In genomic region chr3:62339516-62340051, GRCm38 (mm10) we compare ENCODE assay signal across 8 mouse cellular contexts. TPM values are rescaled to one million over a fixed set of nuclear protein-coding genes. Genes with fewer than 3 reads are reported as not detected.
DNase-seq lines count a peak whose midpoint lies in the region; ATAC-seq and TF ChIP-seq lines count a peak whose summit lies in the region.

No protein-coding gene starts in this region.

- no peak for ATAC-seq in cerebellum, adult (ENCODE audit: insufficient number of reproducible peaks, low FRiP score, low TSS enrichment)
- ATAC-seq in hindbrain, postnatal 0 days, result peak; percentile 67
- ATAC-seq in liver, embryonic 13.5 days (ENCODE audit: low read depth), result 0 out of 2 replicates have a peak, but pooled peaks have one; percentile 23
- ATAC-seq in activated CD4-positive, CD25-positive, alpha-beta regulatory T cell, adult 4 months, result no peak

- H3K27ac ChIP-seq in bone marrow macrophage, adult 2 months (ENCODE audit: insufficient read depth, low read depth, low read length), result no peak overlapping the region
- H3K27ac ChIP-seq in hindbrain, postnatal 0 days, result peak overlapping the region; percentile 78
- H3K27ac ChIP-seq in liver, embryonic 13.5 days, result no peak overlapping the region

- no peaks in the 10 kb centered on the region for H3K9me3 ChIP-seq in hindbrain, postnatal 0 days (ENCODE audit: low read length)
- no peaks in the 10 kb centered on the region for H3K9me3 ChIP-seq in liver, embryonic 13.5 days (replicated peaks)

- H3ac ChIP-seq in myocyte (ENCODE audit: control insufficient read depth, insufficient read length), result peak overlapping the region; percentile 48

- H3K4me1 ChIP-seq in bone marrow macrophage, adult 2 months (ENCODE audit: control insufficient read depth, insufficient read depth, low read length), result no peaks in the 10 kb centered on the region
- no peaks in the 10 kb centered on the region for H3K4me1 ChIP-seq in hindbrain, postnatal 0 days (ENCODE audit: insufficient read depth, low read length)
- no peaks in the 10 kb centered on the region for H3K4me1 ChIP-seq in liver, embryonic 13.5 days (replicated peaks)

- no peak for TF ChIP-seq CTCF in bone marrow macrophage, adult 2 months (IDR thresholded peaks at IDR 0.05; ENCODE audit: low read depth, low read length)
- no peak for TF ChIP-seq CTCF in hindbrain, postnatal 0 days (IDR thresholded peaks at IDR 0.05; ENCODE audit: low read depth)

- DNase-seq in cerebellum, postnatal 10 days, result peak; percentile 48 to 51
- DNase-seq in gastrocnemius, postnatal 25 days, result peak; percentile 12
- peak; percentile 53 for DNase-seq in hindbrain, postnatal 0 days (ENCODE audit: low spot score)
- no peak for DNase-seq in liver, embryonic 13.5 days

- H3K4me2 ChIP-seq in hindbrain, postnatal 0 days (ENCODE audit: low read depth, low read length), result peak overlapping the region; percentile 76
- H3K4me2 ChIP-seq in liver, embryonic 13.5 days, result peak overlapping the region; percentile 72
- H3K4me2 ChIP-seq in myocyte (ENCODE audit: low read depth), result peak overlapping the region; percentile 87

- TF ChIP-seq POLR2A in bone marrow macrophage, adult 2 months (IDR thresholded peaks at IDR 0.05; ENCODE audit: borderline replicate concordance, low read depth, low read length), result no peak
- no peak for TF ChIP-seq POLR2A in myocyte (IDR thresholded peaks at IDR 0.05; ENCODE audit: insufficient read length, low read depth)

- H3K9ac ChIP-seq in hindbrain, postnatal 0 days (replicated peaks; ENCODE audit: low read length), result peak overlapping the region; percentile 54
- H3K9ac ChIP-seq in liver, embryonic 13.5 days, result peak overlapping the region; percentile 39; the same call in 1 of the 2 replicates

- WGBS in hindbrain, postnatal 0 days, result under 1% methylated on average over 53 of the region's 53 CpGs
- 2% methylated on average over 53 of the region's 53 CpGs for WGBS in liver, embryonic 13.5 days (ENCODE audit: insufficient replicate concordance)

- no peaks in the 10 kb centered on the region for H3K27me3 ChIP-seq in hindbrain, postnatal 0 days (ENCODE audit: insufficient read depth, low read length)
- peaks cover 46% of the 10 kb centered on the region for H3K27me3 ChIP-seq in liver, embryonic 13.5 days
- H3K27me3 ChIP-seq in myocyte (ENCODE audit: control insufficient read depth, insufficient read depth, insufficient read length), result no peaks in the 10 kb centered on the region

- H3K4me3 ChIP-seq in bone marrow macrophage, adult 2 months (ENCODE audit: insufficient read depth, low read length), result peak overlapping the region; percentile 56
- peak overlapping the region; percentile 83 for H3K4me3 ChIP-seq in hindbrain, postnatal 0 days (ENCODE audit: low read length)
- peak overlapping the region; percentile 57 for H3K4me3 ChIP-seq in liver, embryonic 13.5 days (replicated peaks)
- peak overlapping the region; percentile 55 for H3K4me3 ChIP-seq in myocyte

- no peaks in the 10 kb centered on the region for H3K36me3 ChIP-seq in hindbrain, postnatal 0 days (ENCODE audit: insufficient read depth, low read length)
- no peaks in the 10 kb centered on the region for H3K36me3 ChIP-seq in liver, embryonic 13.5 days
- H3K36me3 ChIP-seq in myocyte (ENCODE audit: control insufficient read depth, insufficient read depth), result no peaks in the 10 kb centered on the region

- no peaks in the 10 kb centered on the region for H3K79me2 ChIP-seq in myocyte (ENCODE audit: control insufficient read depth, insufficient read depth)

TF ChIP-seq in myocyte, 11 proteins besides CTCF, POLR2A, EP300 and RAD21:
- TF ChIP-seq MYOG (IDR thresholded peaks at IDR 0.05; ENCODE audit: control insufficient read depth in 1 of 3, insufficient read depth in 1 of 3, insufficient read length in 2 of 3, low read depth in 2 of 3) (peak in 1 of 3 experiments; percentile 16), TCF12 (IDR thresholded peaks at IDR 0.05; ENCODE audit: insufficient read depth, poor library complexity, severe bottlenecking) (no peak), CEBPB (IDR thresholded peaks at IDR 0.05; ENCODE audit: insufficient read depth, poor library complexity, severe bottlenecking) (no peak)

RNA-seq across cellular contexts. Expression of gene Arhgef26, which starts 1.4 kb away (rescaled TPM):
- polyA plus RNA-seq in bone marrow macrophage, adult 2 months (2012; ENCODE audit: insufficient read depth, insufficient read length, missing spikeins), result not detected in 2 replicates
- total RNA-seq in gastrocnemius, postnatal 25 days (2021), result 1 to 10 TPM; 1.0 to 1.8 TPM
- total RNA-seq in hindbrain, postnatal 0 days (2014; rRNA removed), result 31.3 TPM in 2 replicates
- polyA plus RNA-seq in hindbrain, postnatal 0 days (2015; fragmentation: Nextera tagmentation; extraction: Ambion mirVana), result 21.7 and 23.1 TPM in 2 replicates
- polyA plus RNA-seq in liver, embryonic 13.5 days (2015; fragmentation: Nextera tagmentation; extraction: Ambion mirVana), result 0.46 and 0.52 TPM in 2 replicates
- polyA plus RNA-seq in myocyte (2012; fragmentation: generic; extraction: Trizol), result 4.1 TPM
- polyA plus RNA-seq in activated CD4-positive, CD25-positive, alpha-beta regulatory T cell, adult 4 months (2017; shearing (Covaris generic)), result under 1 TPM; 0.08 to 0.53 TPM

Comparison
In these comparisons a context has a peak if more than half of its experiments do, and no peak if none do; other contexts are left out.
1. ATAC-seq: peak in hindbrain, postnatal 0 days (single experiment) and liver, embryonic 13.5 days (single experiment); none in cerebellum, adult (single experiment) and activated CD4-positive, CD25-positive, alpha-beta regulatory T cell, adult 4 months (single experiment).
2. Peak in every context shown above with its lines, with median percentiles within 50 percentile points of each other: H3K4me3 ChIP-seq and H3K4me2 ChIP-seq.